15 mouse cellular contexts compared by ENCODE assay signal in genomic region chr2:172568466-172568865, GRCm38 (mm10). TPM values are rescaled to one million over a fixed set of nuclear protein-coding genes. Genes with fewer than 3 reads are reported as not detected.
"Had no signal": no experiment of that assay in that cellular context is flagged by ENCODE, and none has a peak within 500 bp of the region (broad histone marks: within the 10 kb centered on the region; RNA-seq: fewer than 3 reads in every experiment).

No protein-coding gene starts in this region.

- ATAC-seq: midbrain, embryonic 16.5 days had no signal

- DNase-seq: lung, adult 18-20 months; lung, embryonic 14.5 days; lung, postnatal 10 days; lung, postnatal 4 days; midbrain, embryonic 14.5 days; retina, postnatal 1 day; right cerebral cortex, adult 18-20 months; right cerebral cortex, postnatal 25 days; right cerebral cortex, postnatal 4 days; spleen, adult 18-20 months; thymus, postnatal 14 days; thymus, postnatal 36 days had no signal

RNA-seq across cellular contexts. Expression of gene Tfap2c, which starts 19.1 kb away (rescaled TPM):
- total RNA-seq: megakaryocyte, adult 5-6 weeks; megakaryocyte-erythroid progenitor cell, adult 5-6 weeks had no signal
